Mouse (Mus musculus) CD4-positive helper T cell, adult 2 months (primary cell): ENCODE data around the gene Nacc1.

ENCODE experiments used
- DNase-seq: peaks from one replicate; pipeline ENCODE4 v3.0.0-alpha.2; 2012; ENCODE audit warnings: low read depth, missing footprints, low spot score

Gene Nacc1

DNA sequence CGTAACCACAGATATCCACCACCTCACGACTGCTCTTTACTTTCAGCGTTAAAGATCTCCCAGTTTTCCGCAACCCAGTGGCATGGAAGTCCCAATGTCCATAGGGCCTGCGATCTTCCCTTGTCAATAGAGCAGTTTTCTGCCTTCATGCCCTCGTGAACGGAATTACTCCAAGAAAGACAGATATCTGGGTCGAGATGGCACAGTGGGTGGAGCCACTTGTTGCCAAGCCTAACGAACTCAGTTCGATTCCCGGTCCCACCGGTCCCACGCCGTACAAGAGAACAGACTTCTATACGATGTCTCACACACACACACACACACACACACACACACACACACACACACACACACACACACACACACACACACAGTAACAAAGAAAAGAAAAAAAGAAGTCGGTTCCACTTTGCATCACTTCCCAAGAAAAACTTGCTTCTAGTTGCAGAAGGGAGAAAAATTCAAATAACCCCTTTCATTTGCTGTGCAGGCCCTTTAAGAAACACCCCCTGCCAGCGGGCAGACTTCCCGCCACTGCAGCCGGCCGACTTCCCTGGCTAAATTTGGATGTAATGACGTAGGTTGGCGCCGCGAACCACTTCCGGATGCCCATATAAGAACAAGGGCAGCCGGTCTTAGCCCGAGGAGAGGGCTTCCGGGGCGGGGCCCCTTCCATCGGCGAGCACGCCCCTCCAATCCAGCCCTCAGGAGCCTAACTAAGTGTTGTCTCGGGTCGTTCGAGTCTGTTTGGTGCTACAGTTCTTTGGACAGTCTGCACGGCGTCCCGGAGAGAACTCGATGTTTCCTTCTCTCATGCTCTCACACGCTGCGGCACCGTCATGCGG lies 24.0 kb downstream of the Nacc1 start:
- peak; percentile 93 for DNase-seq

GRCm38 (mm10) chr8:84662581-84663065 lies 25.0 kb downstream of the Nacc1 start, which contains the start of gene Ier2:
Gene Ier2 (minus strand): TSS chr8:84662852.
- peak; percentile 95 for DNase-seq

DNA sequence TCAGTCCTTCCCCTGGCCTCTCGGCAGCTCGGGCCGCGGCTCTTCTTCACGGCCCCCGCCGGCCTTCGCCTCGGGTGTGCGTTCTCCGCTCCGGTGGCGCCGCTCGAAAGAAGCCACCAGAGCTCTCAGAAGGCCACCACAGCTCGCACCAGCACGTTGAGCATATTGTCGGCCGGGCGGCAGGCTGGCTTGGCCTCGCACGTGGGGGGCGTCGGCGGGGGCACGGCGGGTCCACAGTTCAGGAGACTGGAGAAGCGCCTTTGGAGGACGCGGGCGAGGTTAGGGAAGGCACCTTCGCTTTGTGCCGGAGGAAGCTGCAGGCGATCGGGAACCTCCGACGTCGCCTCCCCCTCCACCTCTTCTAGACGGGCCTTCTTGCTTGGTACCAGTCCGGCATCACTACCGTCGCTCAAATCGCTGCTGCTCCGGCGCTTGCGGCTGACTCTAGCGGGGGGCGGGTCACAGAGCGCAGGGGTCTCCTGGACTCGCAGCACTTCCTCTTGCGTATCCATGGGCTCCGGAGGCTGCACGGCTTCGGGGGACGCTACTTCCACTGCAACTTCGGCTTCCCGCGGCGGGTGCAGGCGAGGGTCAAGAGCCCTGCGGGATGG lies 25.6 kb downstream of the Nacc1 start:
- no peak for DNase-seq

GRCm38 (mm10) chr8:84661458-84661871 lies 26.2 kb downstream of the Nacc1 start:
- DNase-seq, result peak; percentile 89

- peak; percentile 71 for DNase-seq
Measured at GRCm38 (mm10) chr8:84660819-84661457, 26.7 kb downstream of the Nacc1 start.

DNA sequence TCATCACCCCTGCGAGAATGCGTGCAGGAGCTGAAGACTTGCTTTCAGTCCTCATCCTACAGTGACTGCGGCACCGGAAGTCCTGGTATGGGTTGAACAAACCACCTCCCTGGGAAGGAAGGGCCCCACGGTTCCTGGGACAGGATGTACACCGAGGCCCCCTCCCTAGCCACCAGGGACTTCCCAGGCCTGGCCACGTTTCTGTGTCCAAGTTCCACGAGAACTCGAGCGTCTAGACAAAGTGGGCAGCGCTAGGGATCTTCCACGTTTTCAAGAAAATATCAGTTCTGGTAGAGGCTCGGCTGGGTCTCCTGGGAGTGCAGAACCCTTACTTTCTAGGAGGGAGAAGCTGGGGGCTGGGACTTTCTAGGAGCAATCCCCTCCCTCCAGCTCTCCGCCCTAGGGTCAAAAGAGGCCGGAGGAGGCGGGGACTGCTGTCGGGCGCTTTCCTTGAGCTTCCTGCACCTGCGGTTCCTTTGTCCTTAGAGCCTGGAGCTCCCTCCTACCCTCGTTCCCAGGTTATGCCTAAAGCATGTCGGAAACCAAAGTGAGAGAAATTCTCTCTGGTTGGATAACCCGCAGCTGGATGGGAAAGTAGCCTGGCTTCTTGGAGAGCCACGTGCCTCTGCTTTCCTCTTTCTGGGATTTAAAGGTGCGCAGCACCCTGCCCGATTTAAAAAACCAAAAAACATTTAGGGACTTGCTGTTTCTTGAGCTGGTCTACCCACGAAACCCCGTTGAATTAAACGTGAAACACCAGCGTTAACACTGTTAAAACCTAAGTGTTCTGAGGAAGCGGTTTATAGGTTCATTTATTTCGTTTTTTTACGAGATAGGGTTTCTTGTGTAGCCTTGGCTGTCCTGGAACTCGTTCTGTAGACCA lies 27.5 kb downstream of the Nacc1 start:
- DNase-seq, result peak; percentile 90

GRCm38 (mm10) chr8:84658951-84659350 lies 28.7 kb downstream of the Nacc1 start:
- peak; percentile 36 for DNase-seq

GRCm38 (mm10) chr8:84657680-84658079 lies 30.0 kb downstream of the Nacc1 start:
- DNase-seq, result no peak

DNA sequence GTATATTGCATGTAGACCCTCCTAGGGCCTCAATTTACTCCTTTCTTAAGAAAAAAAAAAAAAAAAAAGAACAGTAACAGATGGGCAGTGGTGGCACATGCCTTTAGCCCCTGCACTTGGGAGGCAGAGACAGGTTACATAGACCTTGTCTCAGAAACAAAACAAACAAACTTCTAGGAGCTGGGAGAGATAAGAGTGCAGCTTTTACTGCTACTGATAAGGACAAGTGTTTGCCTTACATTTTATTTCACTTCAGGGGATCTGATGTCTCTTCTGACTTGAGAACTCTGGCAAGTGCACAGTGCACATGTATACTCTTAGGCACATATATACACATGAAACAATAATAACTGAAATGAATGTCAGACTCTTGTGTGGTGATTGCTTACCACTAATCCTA lies 30.5 kb downstream of the Nacc1 start:
- DNase-seq, result no peak

- DNase-seq, result peak; percentile 83
Measured at GRCm38 (mm10) chr8:84656641-84657126, 31.0 kb downstream of the Nacc1 start.

GRCm38 (mm10) chr8:84656191-84656525 lies 31.5 kb downstream of the Nacc1 start:
- peak; percentile 27 for DNase-seq

- no peak for DNase-seq
Measured at GRCm38 (mm10) chr8:84655336-84656190, 32.1 kb downstream of the Nacc1 start.

GRCm38 (mm10) chr8:84654597-84654996 lies 33.1 kb downstream of the Nacc1 start:
- no peak for DNase-seq

DNA sequence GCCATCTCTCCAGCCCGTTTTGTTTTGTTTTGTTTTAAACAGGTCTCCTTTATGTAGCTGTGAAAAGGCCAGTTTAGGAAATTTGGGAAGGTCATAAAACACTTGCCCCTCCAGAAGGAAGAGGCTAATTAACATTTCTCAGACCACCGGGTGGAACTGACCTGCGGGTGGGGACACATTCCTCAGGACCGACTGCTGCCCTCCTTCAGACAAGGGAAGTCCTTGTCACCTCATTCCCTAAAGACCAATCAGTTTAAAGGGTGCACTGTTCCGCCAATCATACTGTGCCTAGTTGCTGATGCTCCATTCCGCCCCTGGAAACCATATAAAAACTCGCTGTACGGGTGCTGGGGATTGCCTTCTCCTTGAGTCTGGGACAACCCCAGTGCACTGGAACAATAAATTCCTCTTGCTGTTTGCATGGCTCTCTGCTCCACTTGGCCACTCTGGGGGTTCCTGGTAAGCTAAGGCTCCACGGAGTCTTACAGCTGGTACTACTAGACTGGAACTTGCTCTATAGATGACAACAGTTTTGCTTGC lies 34.5 kb downstream of the Nacc1 start:
- no peak for DNase-seq

DNA sequence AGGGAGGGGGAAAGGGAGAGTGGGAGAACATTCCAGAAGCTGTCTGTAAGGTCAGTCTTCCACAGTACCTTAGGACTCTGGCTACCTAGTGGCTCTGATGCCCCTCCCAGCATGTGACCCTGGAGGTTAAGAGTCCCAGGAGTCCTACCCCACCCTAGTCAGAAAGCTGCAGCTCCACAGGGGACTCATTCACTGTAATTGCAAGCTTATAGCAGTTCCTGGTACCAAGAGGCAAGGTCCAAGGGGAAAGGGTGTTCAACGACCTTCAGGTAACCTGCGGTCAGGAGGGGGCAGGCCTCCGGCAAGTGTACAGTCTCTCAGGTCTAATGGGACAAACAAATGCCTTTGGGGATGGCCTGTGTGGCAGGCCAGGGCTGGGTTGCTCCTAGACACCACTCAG lies 37.4 kb downstream of the Nacc1 start:
- DNase-seq, result no peak

DNA sequence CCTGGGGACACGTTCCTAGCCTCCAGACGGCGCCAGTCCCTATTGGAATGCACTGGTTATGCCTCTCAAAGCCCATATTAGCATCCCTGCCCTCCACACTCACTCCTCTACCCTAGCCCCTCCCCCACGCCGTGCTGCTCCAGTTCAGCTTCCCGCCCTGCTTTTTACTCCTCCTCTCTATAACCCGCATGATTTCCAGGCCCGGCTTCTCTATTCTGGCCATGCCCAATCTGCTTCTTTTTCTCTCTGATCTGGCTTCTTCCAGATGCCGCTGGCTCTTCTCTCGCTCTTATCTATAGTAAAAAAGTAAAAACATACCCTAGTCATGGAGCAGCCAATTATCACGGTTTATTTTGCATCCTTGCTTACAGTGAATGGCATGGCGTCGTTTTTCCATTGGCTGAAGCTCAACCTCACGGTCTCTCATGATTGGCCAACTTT lies 40.2 kb downstream of the Nacc1 start:
- no peak for DNase-seq

DNA sequence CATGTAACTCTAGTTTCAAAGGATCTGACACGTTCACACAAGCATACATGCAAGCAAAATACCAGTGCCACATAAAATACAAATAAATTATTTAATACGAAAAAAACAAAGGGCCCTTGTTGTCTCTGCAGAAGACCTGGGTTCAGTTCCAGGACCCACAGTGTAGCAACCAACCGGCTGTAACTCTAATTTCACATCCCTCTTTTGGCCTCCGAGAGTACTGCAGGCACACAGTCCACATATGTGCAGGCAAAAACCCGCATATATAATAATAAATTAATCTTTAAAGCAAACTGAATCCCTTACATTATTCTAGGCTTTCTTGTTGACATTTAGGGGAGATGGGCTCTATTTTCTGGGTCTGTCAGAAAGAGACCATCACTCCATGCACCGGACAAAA lies 40.9 kb downstream of the Nacc1 start:
- DNase-seq, result no peak

DNA sequence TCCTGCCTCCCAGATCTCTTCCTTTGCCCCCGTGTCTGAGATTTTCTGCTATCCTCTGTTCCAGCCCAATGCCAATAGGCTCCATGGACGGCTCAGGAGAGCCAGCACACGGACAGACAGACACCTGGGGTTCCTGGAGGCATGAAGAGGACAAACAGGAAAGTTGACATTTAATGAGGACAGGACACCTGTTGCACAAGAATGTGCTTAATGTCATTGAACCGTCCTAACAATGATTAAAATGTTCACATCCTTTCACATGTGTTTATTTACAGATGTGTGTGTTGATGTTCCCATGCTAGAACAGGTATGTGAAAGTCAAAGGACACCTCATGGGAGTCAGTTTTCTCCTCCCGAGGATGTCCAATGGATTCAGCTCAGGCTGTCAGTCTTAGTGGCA lies 44.6 kb downstream of the Nacc1 start:
- peak; percentile 0 for DNase-seq

DNA sequence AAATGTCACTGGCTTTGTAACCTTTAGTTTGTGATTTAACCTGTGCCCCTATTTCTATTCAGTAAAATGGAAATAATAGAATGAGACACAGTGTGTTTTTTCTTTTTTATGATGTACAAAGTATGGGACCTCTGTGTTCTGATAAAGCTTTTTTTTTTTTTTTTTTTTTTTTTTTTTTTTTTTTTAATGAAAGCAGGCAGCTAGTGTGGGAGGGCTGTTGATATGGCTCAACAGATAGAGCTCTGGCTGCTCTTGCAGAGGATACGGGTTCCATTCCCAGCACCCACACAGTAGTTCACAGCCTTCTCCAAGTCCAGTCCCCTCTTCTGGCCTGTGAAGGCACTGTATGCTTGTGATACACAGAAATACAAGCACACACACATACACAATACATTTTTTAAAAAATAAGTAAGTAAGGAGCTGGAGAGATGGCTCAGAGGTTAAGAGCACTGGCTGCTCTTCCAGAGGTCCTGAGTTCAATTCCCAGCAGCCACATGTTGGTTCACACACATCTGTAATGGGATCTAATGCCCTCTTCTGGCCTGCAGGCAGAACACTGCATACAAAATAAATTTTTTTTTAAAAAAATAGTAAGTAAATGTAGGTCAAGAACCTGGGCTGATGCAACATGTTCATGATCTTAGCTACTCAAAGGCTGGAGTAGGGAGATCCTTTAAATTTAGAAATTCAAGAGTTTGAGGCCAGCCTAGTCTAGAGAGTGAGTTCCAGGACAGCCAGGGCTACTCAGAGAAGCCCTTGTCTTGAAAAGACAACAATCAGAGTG lies 45.9 kb downstream of the Nacc1 start:
- DNase-seq, result peak; percentile 14
